Mouse (Mus musculus): Measurements from ENCODE around the gene Lin7c.

The Lin7c gene

GRCm38 (mm10) chr2:109942810-109943570 is 52.3 kb downstream of the Lin7c start:
- no peak for DNase-seq

GRCm38 (mm10) chr2:109944995-109945394 is 54.3 kb downstream of the Lin7c start:
- no peak for DNase-seq

GRCm38 (mm10) chr2:109945532-109945931 is 54.9 kb downstream of the Lin7c start:
- no peak for DNase-seq

- no peak for DNase-seq
These were observed 55.8 kb downstream of the Lin7c start for GRCm38 (mm10) chr2:109946426-109946825.

- DNase-seq, result no peak
These were observed 58.9 kb downstream of the Lin7c start for GRCm38 (mm10) chr2:109949519-109949918.

- no peak for DNase-seq
These were observed 59.7 kb downstream of the Lin7c start for GRCm38 (mm10) chr2:109950311-109950710.
